Mouse (Mus musculus) embryonic facial prominence, embryonic 11.5 days (tissue): ENCODE results near the gene Stfa1. TPM values are rescaled to one million over a fixed set of nuclear protein-coding genes. Genes with fewer than 3 reads are reported as not detected.

Source experiments
- polyA plus RNA-seq: library from polyadenylated mRNA; unstranded; fragments of >200 nt; fragmentation: Nextera tagmentation; extraction: Ambion mirVana; gene quantifications from 2 replicates; pipeline ENCODE4 v1.2.1, GENCODE M21; 2014

The Stfa1 gene
- polyA plus RNA-seq, 1 experiment from 2014 or later = 4.0 TPM

Other genes with a start within 250 kb of the Stfa1 start
- 14.0 and 16.7 TPM in 2 replicates for gene Wdr5b, start 235.8 kb upstream of the Stfa1 start, polyA plus RNA-seq
- gene Fam162a, start 205.4 kb upstream of the Stfa1 start, polyA plus RNA-seq = 339 and 341 TPM in 2 replicates
- 104 and 113 TPM in 2 replicates for gene Ccdc58, start 205.3 kb upstream of the Stfa1 start, polyA plus RNA-seq
- not detected in 2 replicates for gene Csta1, start 145.7 kb upstream of the Stfa1 start, polyA plus RNA-seq
- not detected in 2 replicates for gene Stfa2l1, start 120.1 kb upstream of the Stfa1 start, polyA plus RNA-seq
- 1.6 and 2.3 TPM in 2 replicates for gene Gm5483, start 92.7 kb upstream of the Stfa1 start, polyA plus RNA-seq
- gene Gm5416, start 66.5 kb upstream of the Stfa1 start, polyA plus RNA-seq = not detected in 2 replicates
- not detected in 2 replicates for gene 2010005H15Rik, start 55.5 kb upstream of the Stfa1 start, polyA plus RNA-seq
- gene BC117090, start 57.4 kb downstream of the Stfa1 start, polyA plus RNA-seq = not detected in 2 replicates
- gene BC100530, start 90.8 kb downstream of the Stfa1 start, polyA plus RNA-seq = 3.7 and 4.2 TPM in 2 replicates
- gene Stfa2, start 131.5 kb downstream of the Stfa1 start, polyA plus RNA-seq = not detected in 2 replicates
- gene Stfa3, start 178.4 kb downstream of the Stfa1 start, polyA plus RNA-seq = 0.82 and 1.4 TPM in 2 replicates